ENCODE assay signal across 11 mouse cellular contexts in the genomic region with DNA sequence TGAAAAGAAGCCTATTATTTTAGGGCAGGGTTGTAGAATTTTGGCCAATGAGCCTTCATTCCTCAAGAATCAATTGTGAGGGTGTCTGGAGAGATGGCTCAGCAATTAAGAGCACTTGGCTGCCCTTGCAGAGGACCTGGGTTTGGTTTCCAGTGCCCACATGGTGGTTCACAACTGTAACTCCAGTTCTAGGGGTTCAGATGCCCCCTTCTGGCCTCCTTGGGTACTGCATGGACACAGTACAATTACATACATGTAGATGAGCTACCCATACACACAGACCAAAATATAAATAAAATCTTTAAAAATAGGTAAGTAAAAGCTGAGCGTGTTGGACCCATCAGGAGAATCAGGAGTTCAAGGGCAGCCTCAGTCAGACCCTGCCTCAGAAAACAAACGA. TPM values are rescaled to one million over a fixed set of nuclear protein-coding genes. Genes with fewer than 3 reads are reported as not detected.
DNase-seq lines count a peak whose midpoint lies in the region; ATAC-seq and TF ChIP-seq lines count a peak whose summit lies in the region.
"Had no signal": no experiment of that assay in that cellular context is flagged by ENCODE, and none has a peak within 500 bp of the region (broad histone marks: within the 10 kb centered on the region; RNA-seq: fewer than 3 reads in every experiment).

No protein-coding gene starts in this region.

- 89% methylated on average over 2 of the region's 2 CpGs for WGBS in midbrain, postnatal 0 days
- 84% methylated on average over 2 of the region's 2 CpGs for WGBS in midbrain, embryonic 16.5 days
- WGBS in heart, embryonic 11.5 days (ENCODE audit: insufficient replicate concordance), result 68% methylated on average over 2 of the region's 2 CpGs

- H3K4me3 ChIP-seq in gastrocnemius, adult 2 months, result no peak overlapping the region
- H3K4me3 ChIP-seq in midbrain, postnatal 0 days (ENCODE audit: low read depth, low read length), result no peak overlapping the region
- H3K4me3 ChIP-seq in midbrain, embryonic 16.5 days (ENCODE audit: low read depth, low read length), result no peak overlapping the region
- H3K4me3 ChIP-seq in heart, embryonic 11.5 days (ENCODE audit: low read depth, low read length), result no peak overlapping the region

- H3K9me3 ChIP-seq in midbrain, postnatal 0 days (ENCODE audit: low read length), result no peaks in the 10 kb centered on the region
- H3K9me3 ChIP-seq in midbrain, embryonic 16.5 days (replicated peaks; ENCODE audit: control insufficient read depth, low read length, poor library complexity, severe bottlenecking), result no peaks in the 10 kb centered on the region
- 0 out of 2 replicates have a peak, but pooled peaks cover 3% of the 10 kb centered on the region for H3K9me3 ChIP-seq in heart, embryonic 11.5 days (replicated peaks; ENCODE audit: control insufficient read depth, low read length)

- H3K4me2 ChIP-seq in midbrain, postnatal 0 days (ENCODE audit: low read depth, low read length, poor library complexity, severe bottlenecking), result no peak overlapping the region
- no peak overlapping the region for H3K4me2 ChIP-seq in midbrain, embryonic 16.5 days (ENCODE audit: low read length)
- H3K4me2 ChIP-seq in heart, embryonic 11.5 days, result no peak overlapping the region

- H3K27ac ChIP-seq in gastrocnemius, adult 2 months, result no peak overlapping the region
- H3K27ac ChIP-seq in midbrain, postnatal 0 days (ENCODE audit: low read depth, low read length), result no peak overlapping the region
- no peak overlapping the region for H3K27ac ChIP-seq in midbrain, embryonic 16.5 days (ENCODE audit: low read length)
- no peak overlapping the region for H3K27ac ChIP-seq in heart, embryonic 11.5 days (ENCODE audit: low read depth, low read length)

- no peak overlapping the region for H3K9ac ChIP-seq in midbrain, postnatal 0 days (replicated peaks; ENCODE audit: low read length, poor library complexity, severe bottlenecking)
- H3K9ac ChIP-seq in midbrain, embryonic 16.5 days (ENCODE audit: low read depth, low read length), result no peak overlapping the region
- H3K9ac ChIP-seq in heart, embryonic 11.5 days (ENCODE audit: low read depth, low read length), result no peak overlapping the region

- H3K36me3 ChIP-seq in midbrain, postnatal 0 days (ENCODE audit: insufficient read depth, low read length), result no peaks in the 10 kb centered on the region
- no peaks in the 10 kb centered on the region for H3K36me3 ChIP-seq in midbrain, embryonic 16.5 days (ENCODE audit: control insufficient read depth, insufficient read depth, low read length)
- no peaks in the 10 kb centered on the region for H3K36me3 ChIP-seq in heart, embryonic 11.5 days (ENCODE audit: control insufficient read depth, insufficient read depth, low read length)

- no peak for ATAC-seq in midbrain, postnatal 0 days (ENCODE audit: low FRiP score)
- ATAC-seq in midbrain, embryonic 16.5 days, result no peak
- ATAC-seq in heart, embryonic 11.5 days (replicated peaks; ENCODE audit: insufficient number of reproducible peaks, low FRiP score, low TSS enrichment), result no peak
- ATAC-seq in megakaryocyte-erythroid progenitor cell, adult 5-6 weeks (replicated peaks; ENCODE audit: low FRiP score, low TSS enrichment, poor library complexity, severe bottlenecking), result no peak

- no peaks in the 10 kb centered on the region; the same call in 1 of the 2 replicates for H3K4me1 ChIP-seq in midbrain, postnatal 0 days (ENCODE audit: insufficient read depth, low read length)
- H3K4me1 ChIP-seq in midbrain, embryonic 16.5 days (ENCODE audit: control insufficient read depth, insufficient read depth, low read length), result no peaks in the 10 kb centered on the region
- no peaks in the 10 kb centered on the region for H3K4me1 ChIP-seq in heart, embryonic 11.5 days (ENCODE audit: control insufficient read depth, insufficient read depth, low read length)

- peak; percentile 49 for TF ChIP-seq CTCF in gastrocnemius, adult 2 months (IDR thresholded peaks at IDR 0.05)
- TF ChIP-seq CTCF in midbrain, postnatal 0 days (IDR thresholded peaks at IDR 0.05), result peak; percentile 30

- intact Hi-C loops in gastrocnemius, adult 2 months (cut with DNase I), result no loop called here

- no peak for DNase-seq in gastrocnemius, adult 2 months
- no peak for DNase-seq in gastrocnemius, postnatal 25 days
- DNase-seq in midbrain, postnatal 0 days (ENCODE audit: low spot score), result no peak
- peak; percentile 26 for DNase-seq in c-Kit-negative CD71-positive TER-119-positive erythroid progenitor cells, embryonic 14.5 days (ENCODE audit: low read depth, low spot score)
- peak; percentile 18 for DNase-seq in thymus, postnatal 25 days
- DNase-seq: layer of hippocampus, adult 9-11 months; lung, adult 18-20 months had no signal

- H3K27me3 ChIP-seq in midbrain, postnatal 0 days (ENCODE audit: insufficient read depth, low read length), result no peaks in the 10 kb centered on the region
- no peaks in the 10 kb centered on the region; the same call in 1 of the 2 replicates for H3K27me3 ChIP-seq in midbrain, embryonic 16.5 days (ENCODE audit: control insufficient read depth, insufficient read depth, low read depth, low read length)
- 0 out of 2 replicates have a peak, but pooled peaks cover 3% of the 10 kb centered on the region for H3K27me3 ChIP-seq in heart, embryonic 11.5 days (ENCODE audit: control insufficient read depth, insufficient read depth, low read length)

RNA-seq across cellular contexts. Expression of a gene that starts 21.2 kb away (rescaled TPM):
- 10 to 100 TPM in 1 of 2 experiments, 1 to 10 TPM in 1; 9.4 to 11.3 TPM for total RNA-seq in gastrocnemius, adult 2 months (2021)
- 1 to 10 TPM; 7.9 to 10.0 TPM for total RNA-seq in gastrocnemius, postnatal 25 days (2021)
- total RNA-seq in midbrain, postnatal 0 days (2014; rRNA removed), result 11.7 and 15.7 TPM in 2 replicates
- polyA plus RNA-seq in midbrain, postnatal 0 days (2015; fragmentation: Nextera tagmentation; extraction: Ambion mirVana), result 5.6 and 5.9 TPM in 2 replicates
- polyA plus RNA-seq in midbrain, embryonic 16.5 days (2015; fragmentation: Nextera tagmentation; extraction: Ambion mirVana), result 7.4 and 8.2 TPM in 2 replicates
- 11.4 and 11.7 TPM in 2 replicates for polyA plus RNA-seq in heart, embryonic 11.5 days (2014; fragmentation: Nextera tagmentation; extraction: Ambion mirVana)
- 2.1 and 5.0 TPM in 2 replicates for total RNA-seq in megakaryocyte-erythroid progenitor cell, adult 5-6 weeks (2014; fragmentation: Nextera tagmentation)
- total RNA-seq in megakaryocyte-erythroid progenitor cell, adult 5-6 weeks (2017), result 1.8 and 1.9 TPM in 2 replicates

RNA-seq across cellular contexts. Expression of a gene that starts 25.2 kb away (rescaled TPM):
- total RNA-seq in gastrocnemius, adult 2 months (2021), result not detected
- total RNA-seq in gastrocnemius, postnatal 25 days (2021), result not detected
- total RNA-seq in midbrain, postnatal 0 days (2014; rRNA removed), result 0.27 TPM in 1 of 2 replicates, not detected in the other
- 0.38 and 0.48 TPM in 2 replicates for polyA plus RNA-seq in midbrain, postnatal 0 days (2015; fragmentation: Nextera tagmentation; extraction: Ambion mirVana)
- polyA plus RNA-seq in midbrain, embryonic 16.5 days (2015; fragmentation: Nextera tagmentation; extraction: Ambion mirVana), result 0.37 and 0.39 TPM in 2 replicates
- 0.77 and 2.0 TPM in 2 replicates for polyA plus RNA-seq in heart, embryonic 11.5 days (2014; fragmentation: Nextera tagmentation; extraction: Ambion mirVana)
- not detected in 2 replicates for total RNA-seq in megakaryocyte-erythroid progenitor cell, adult 5-6 weeks (2014; fragmentation: Nextera tagmentation)
- total RNA-seq in megakaryocyte-erythroid progenitor cell, adult 5-6 weeks (2017), result not detected in 2 replicates
- total RNA-seq: hematopoietic stem cell, adult 5-6 weeks had no signal

Comparison
In these comparisons a context has a peak if more than half of its experiments do, and no peak if none do; other contexts are left out.
1. DNase-seq: peak in c-Kit-negative CD71-positive TER-119-positive erythroid progenitor cells, embryonic 14.5 days (single experiment) and thymus, postnatal 25 days (single experiment); none in gastrocnemius, adult 2 months (single experiment), gastrocnemius, postnatal 25 days (single experiment) and midbrain, postnatal 0 days (single experiment).